Mouse (Mus musculus) mouse trophoblast stem cell (cell line): Measurements from ENCODE around the gene 4922502D21Rik.

ENCODE experiments used
- in situ Hi-C, 2 experiments: fragments of 300-500 bp; cut with MseI, MboI; formaldehyde crosslinking; loops; 2 replicates in 1 of 2; 3 replicates in 1 of 2; pipeline ENCODE4 v1.15.1; 2025

Gene 4922502D21Rik

GRCm38 (mm10) chr6:129314655-129315168, 16.9 kb downstream of the 4922502D21Rik start:
- in situ Hi-C loops, result no loop called here

- in situ Hi-C loops, result no loop called here
These were observed 19.1 kb downstream of the 4922502D21Rik start for GRCm38 (mm10) chr6:129312499-129312898.

- in situ Hi-C loops, result no loop called here
These were observed 27.4 kb downstream of the 4922502D21Rik start for GRCm38 (mm10) chr6:129304180-129304579.

- in situ Hi-C loops, result no loop called here
These were observed 42.9 kb downstream of the 4922502D21Rik start for GRCm38 (mm10) chr6:129288708-129289107.

GRCm38 (mm10) chr6:129284384-129285104, 47.1 kb downstream of the 4922502D21Rik start:
- in situ Hi-C loops, result no loop called here

- in situ Hi-C loops, result no loop called here
These were observed 48.3 kb downstream of the 4922502D21Rik start for GRCm38 (mm10) chr6:129283271-129283670.

GRCm38 (mm10) chr6:129276483-129276882, 55.1 kb downstream of the 4922502D21Rik start:
- in situ Hi-C loops, result no loop called here

GRCm38 (mm10) chr6:129275624-129276203, 55.9 kb downstream of the 4922502D21Rik start:
- in situ Hi-C loops, result no loop called here

- in situ Hi-C loops, result no loop called here
These were observed 56.4 kb downstream of the 4922502D21Rik start, which contains the start of gene Cd69 for GRCm38 (mm10) chr6:129275220-129275619. Cd69 (minus strand) TSS chr6:129275436.

- in situ Hi-C loops, result no loop called here
These were observed 57.1 kb downstream of the 4922502D21Rik start for GRCm38 (mm10) chr6:129274476-129274875.

GRCm38 (mm10) chr6:129273662-129274061, 57.9 kb downstream of the 4922502D21Rik start:
- in situ Hi-C loops, result no loop called here
